Mouse (Mus musculus): Measurements from ENCODE around the gene Hhipl1. TPM values are rescaled to one million over a fixed set of nuclear protein-coding genes. Genes with fewer than 3 reads are reported as not detected.

Hhipl1 gene
- polyA plus RNA-seq, 1 experiment = not detected

DNA sequence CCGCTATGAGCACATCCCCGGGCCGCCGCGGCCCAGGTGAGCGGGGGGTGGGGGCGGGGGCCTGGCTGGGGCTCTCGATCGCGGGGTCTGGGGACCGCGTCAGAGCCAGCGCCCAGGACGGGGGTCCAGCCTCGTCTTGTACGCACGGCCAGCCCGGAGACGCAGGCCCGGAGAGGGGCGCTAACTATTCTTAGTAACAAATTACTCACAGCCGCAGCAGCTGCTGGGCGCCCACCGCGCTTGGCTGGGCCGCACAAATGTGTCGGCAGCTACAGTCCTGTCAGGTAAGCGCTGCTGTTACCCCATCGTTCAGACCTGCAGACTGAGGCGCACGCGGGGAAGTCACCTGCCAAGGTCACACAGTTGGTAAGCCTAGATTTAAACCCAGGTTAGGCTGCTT lies 28.5 kb downstream of the Hhipl1 start:
- peaks cover 6% of the 10 kb centered on the region for H3K9me3 ChIP-seq (ENCODE audit: control insufficient read depth, low read length)
- peaks cover 60% of the 10 kb centered on the region for H3K27me3 ChIP-seq (ENCODE audit: control insufficient read depth)
- H3K4me3 ChIP-seq (replicated peaks) = peak overlapping the region; percentile 47
- no peaks in the 10 kb centered on the region for H3K36me3 ChIP-seq (ENCODE audit: control insufficient read depth)
- TF ChIP-seq TAL1 (IDR thresholded peaks at IDR 0.05; ENCODE audit: low read length) (no peak), GATA1 (IDR thresholded peaks at IDR 0.05; ENCODE audit: low read length) (no peak)
- H3K4me1 ChIP-seq (ENCODE audit: control insufficient read depth) = peaks cover 16% of the 10 kb centered on the region

DNA sequence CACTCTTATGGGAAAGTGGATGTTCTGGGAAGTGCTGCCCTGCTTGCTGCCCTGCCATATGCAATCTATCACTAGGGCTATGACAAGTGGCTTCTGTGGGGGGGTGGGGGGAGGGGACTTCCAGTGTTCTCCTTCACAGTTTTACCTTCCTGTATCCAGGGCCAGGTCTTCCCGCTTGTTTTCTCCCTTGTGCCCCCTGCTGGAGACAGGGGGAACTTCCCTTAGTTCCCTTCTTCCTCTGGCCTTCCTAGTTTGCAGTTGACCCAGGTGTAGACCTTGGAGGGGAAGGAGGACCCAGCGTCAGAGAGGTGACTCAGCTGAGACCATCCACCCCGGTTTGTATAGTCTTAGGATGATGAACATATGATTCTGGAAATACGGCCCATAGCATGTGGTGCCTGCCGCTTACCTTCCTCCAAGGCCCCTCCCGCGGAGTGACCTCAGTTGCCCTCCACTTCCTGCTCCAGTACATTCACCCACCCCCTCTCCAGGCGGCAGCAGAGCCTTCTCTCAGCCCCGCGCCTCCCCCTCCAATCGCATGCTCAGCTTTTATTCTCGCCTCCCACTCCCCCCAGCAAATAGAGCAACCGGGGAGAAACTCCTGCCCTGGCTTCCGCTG lies 32.6 kb downstream of the Hhipl1 start:
- H3K27me3 ChIP-seq (ENCODE audit: control insufficient read depth) = peaks cover 41% of the 10 kb centered on the region
- peaks cover 9% of the 10 kb centered on the region for H3K4me1 ChIP-seq (ENCODE audit: control insufficient read depth)
- no peak overlapping the region for H3K4me3 ChIP-seq (replicated peaks)
- TF ChIP-seq GATA1 (IDR thresholded peaks at IDR 0.05; ENCODE audit: low read length) = no peak
- TF ChIP-seq TAL1 (IDR thresholded peaks at IDR 0.05; ENCODE audit: low read length) = no peak
- peaks cover 6% of the 10 kb centered on the region for H3K9me3 ChIP-seq (ENCODE audit: control insufficient read depth, low read length)
- no peaks in the 10 kb centered on the region for H3K36me3 ChIP-seq (ENCODE audit: control insufficient read depth)

DNA sequence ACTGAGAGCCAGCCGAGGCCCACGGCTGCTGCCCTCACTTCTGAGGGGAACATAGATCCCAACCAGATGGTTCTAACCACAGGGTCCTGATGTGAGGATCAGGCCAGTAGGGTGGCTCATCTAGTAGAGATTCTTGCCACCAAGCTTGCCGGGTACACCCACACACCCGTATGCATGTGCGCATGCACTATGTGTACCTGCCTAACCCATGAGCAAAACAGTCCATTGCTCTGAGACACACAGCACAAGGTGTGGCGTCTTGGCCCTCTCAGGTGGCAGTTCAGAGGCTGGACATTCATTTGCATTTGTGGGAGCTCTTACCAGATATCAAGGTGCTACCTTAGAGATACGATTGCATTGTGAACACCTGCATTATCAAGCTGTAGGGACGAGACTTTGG lies 42.1 kb downstream of the Hhipl1 start:
- no peaks in the 10 kb centered on the region; the same call in 1 of the 2 replicates for H3K9me3 ChIP-seq (ENCODE audit: control insufficient read depth, low read length)
- H3K27me3 ChIP-seq (ENCODE audit: control insufficient read depth) = peaks cover 20% of the 10 kb centered on the region
- TF ChIP-seq TAL1 (IDR thresholded peaks at IDR 0.05; ENCODE audit: low read length) (no peak), GATA1 (IDR thresholded peaks at IDR 0.05; ENCODE audit: low read length) (no peak)
- no peak overlapping the region for H3K4me3 ChIP-seq (replicated peaks)
- no peaks in the 10 kb centered on the region for H3K36me3 ChIP-seq (ENCODE audit: control insufficient read depth)
- no peaks in the 10 kb centered on the region for H3K4me1 ChIP-seq (ENCODE audit: control insufficient read depth)

DNA sequence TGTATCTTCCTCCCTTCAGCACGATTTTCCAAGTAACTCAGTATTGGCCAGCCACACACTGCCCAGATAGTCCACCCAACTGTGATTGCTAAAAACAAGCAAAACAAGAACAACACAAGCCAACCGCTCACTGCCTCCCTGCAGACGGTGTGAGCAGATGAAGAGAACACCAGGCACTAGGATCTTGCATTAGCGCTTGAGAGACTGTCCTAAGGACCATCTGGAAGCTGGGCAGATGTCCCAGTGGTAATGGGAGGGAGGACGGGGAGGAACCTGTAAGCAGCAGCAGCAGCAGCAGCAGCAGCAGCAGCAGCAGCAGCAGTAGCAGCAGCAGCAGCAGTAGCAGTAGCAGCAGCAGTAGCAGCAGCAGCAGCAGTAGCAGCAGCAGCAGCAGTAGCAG lies 43.0 kb downstream of the Hhipl1 start:
- H3K4me1 ChIP-seq (ENCODE audit: control insufficient read depth) = no peaks in the 10 kb centered on the region
- no peak overlapping the region for H3K4me3 ChIP-seq (replicated peaks)
- TF ChIP-seq GATA1 (IDR thresholded peaks at IDR 0.05; ENCODE audit: low read length) = no peak
- peaks cover 28% of the 10 kb centered on the region for H3K27me3 ChIP-seq (ENCODE audit: control insufficient read depth)
- H3K9me3 ChIP-seq (ENCODE audit: control insufficient read depth, low read length) = no peaks in the 10 kb centered on the region; the same call in 1 of the 2 replicates
- no peaks in the 10 kb centered on the region for H3K36me3 ChIP-seq (ENCODE audit: control insufficient read depth)

DNA sequence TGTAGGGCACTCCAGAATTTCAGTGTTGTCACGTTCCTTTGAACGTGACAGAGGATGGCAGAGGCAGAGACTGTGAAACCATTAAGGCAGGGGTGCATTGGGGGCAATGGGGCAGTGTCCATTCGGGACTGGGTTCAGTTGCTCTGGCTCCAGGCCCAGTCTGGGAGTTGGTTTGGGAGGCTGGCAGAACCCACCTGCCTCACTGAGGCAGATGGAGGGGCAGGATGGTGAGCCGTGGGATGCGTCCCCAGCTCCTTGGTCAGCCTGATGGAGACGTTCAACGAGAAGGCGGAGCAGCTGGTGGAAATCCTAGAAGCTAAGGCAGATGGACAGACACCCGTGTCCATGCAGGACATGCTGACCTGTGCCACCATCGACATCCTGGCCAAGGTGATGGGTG lies 44.9 kb downstream of the Hhipl1 start:
- Histone ChIP-seq H3K4me3 (replicated peaks) (no peak overlapping the region), H3K9me3 (ENCODE audit: control insufficient read depth, low read length) (peaks cover 3% of the 10 kb centered on the region), H3K27me3 (ENCODE audit: control insufficient read depth) (peaks cover 31% of the 10 kb centered on the region), H3K4me1 (ENCODE audit: control insufficient read depth) (no peaks in the 10 kb centered on the region), H3K36me3 (ENCODE audit: control insufficient read depth) (no peaks in the 10 kb centered on the region)
- TF ChIP-seq GATA1 (IDR thresholded peaks at IDR 0.05; ENCODE audit: low read length) (no peak), TAL1 (IDR thresholded peaks at IDR 0.05; ENCODE audit: low read length) (no peak)

DNA sequence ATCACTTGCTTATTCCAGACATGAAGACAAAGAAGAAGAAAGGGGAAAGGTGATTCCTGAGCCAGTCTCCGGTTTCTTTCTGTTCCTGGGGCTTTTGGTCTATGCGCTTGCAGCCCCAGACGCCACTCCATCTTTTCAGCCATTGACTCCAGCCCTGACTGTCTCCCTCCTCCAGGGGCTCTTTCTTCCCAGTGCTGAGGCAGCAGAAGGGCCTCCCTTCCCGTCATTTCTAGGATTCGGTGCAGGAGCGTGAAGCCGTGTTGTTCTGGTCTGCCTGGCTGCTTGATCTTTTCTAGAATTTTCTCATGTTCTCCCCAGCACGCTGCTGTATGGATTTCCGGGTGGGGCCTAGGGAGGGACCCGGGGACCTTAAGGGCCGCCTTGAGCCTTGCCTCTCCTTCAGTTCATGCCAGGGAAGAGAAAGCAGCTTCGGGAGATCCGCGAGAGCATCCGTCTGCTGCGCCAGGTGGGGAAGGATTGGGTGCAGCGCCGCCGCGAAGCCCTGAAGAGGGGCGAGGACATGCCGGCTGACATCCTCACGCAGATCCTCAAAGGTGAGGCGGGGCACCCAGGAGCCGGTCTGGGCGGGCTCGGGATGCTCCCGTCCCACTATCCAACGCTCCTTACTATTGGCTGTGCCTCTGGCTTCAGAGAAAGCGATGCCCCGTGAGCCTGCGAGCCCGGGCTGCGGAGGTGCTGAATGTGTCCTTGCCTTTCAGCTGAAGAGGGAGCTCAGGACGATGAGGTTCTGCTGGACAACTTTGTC lies 46.5 kb downstream of the Hhipl1 start:
- Histone ChIP-seq H3K9me3 (ENCODE audit: control insufficient read depth, low read length) (peaks cover 4% of the 10 kb centered on the region), H3K4me3 (replicated peaks) (no peak overlapping the region), H3K4me1 (ENCODE audit: control insufficient read depth) (no peaks in the 10 kb centered on the region), H3K27me3 (ENCODE audit: control insufficient read depth) (peaks cover 31% of the 10 kb centered on the region), H3K36me3 (ENCODE audit: control insufficient read depth) (no peaks in the 10 kb centered on the region)
- TF ChIP-seq GATA1 (IDR thresholded peaks at IDR 0.05; ENCODE audit: low read length) (no peak), TAL1 (IDR thresholded peaks at IDR 0.05; ENCODE audit: low read length) (no peak)

DNA sequence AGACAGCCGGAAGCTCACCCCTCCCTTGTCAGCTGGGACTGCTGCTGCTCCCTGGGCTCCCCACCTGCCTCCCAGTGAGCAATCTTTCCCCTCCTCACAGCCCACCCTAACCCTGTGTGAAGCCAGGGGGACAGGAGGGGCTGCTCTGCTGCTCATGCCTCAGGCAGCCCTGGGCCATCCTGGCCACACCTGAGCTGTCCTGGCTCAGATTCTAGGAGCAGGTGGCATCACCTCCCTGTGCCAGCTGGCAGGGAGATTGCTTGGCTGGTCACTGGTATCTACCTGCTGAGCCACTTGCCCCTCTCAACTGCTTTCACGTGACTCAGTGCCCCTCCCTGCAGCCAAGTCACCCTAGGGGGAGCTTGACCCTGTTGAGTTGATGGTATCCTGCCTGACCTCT lies 48.2 kb downstream of the Hhipl1 start:
- no peak for TF ChIP-seq GATA1 (IDR thresholded peaks at IDR 0.05; ENCODE audit: low read length)
- TF ChIP-seq TAL1 (IDR thresholded peaks at IDR 0.05; ENCODE audit: low read length) = no peak
- Histone ChIP-seq H3K36me3 (ENCODE audit: control insufficient read depth) (no peaks in the 10 kb centered on the region), H3K9me3 (ENCODE audit: control insufficient read depth, low read length) (peaks cover 4% of the 10 kb centered on the region), H3K4me1 (ENCODE audit: control insufficient read depth) (no peaks in the 10 kb centered on the region), H3K4me3 (replicated peaks) (no peak overlapping the region), H3K27me3 (ENCODE audit: control insufficient read depth) (peaks cover 29% of the 10 kb centered on the region)

DNA sequence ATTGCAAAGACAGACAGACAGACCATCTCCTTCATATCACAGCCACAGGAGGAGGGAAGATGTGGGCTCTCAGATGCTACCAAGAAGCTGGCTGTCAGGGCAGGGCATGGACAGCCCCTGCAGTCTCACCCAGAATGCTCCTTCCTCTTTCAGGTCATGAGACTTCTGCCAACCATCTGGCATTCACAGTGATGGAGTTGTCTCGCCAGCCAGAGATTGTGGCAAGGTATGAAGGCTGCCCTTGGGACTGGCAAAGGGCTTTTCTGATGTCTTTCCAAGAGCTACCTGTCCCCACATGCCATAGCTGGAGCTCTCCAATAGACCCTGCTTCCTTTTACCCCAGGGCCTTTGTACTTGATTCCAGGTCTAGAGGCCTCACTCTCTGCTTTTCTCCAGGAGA lies 49.2 kb downstream of the Hhipl1 start:
- Histone ChIP-seq H3K4me3 (replicated peaks) (no peak overlapping the region), H3K4me1 (ENCODE audit: control insufficient read depth) (no peaks in the 10 kb centered on the region), H3K9me3 (ENCODE audit: control insufficient read depth, low read length) (peaks cover 4% of the 10 kb centered on the region), H3K36me3 (ENCODE audit: control insufficient read depth) (no peaks in the 10 kb centered on the region), H3K27me3 (ENCODE audit: control insufficient read depth) (peaks cover 29% of the 10 kb centered on the region)
- TF ChIP-seq GATA1 (IDR thresholded peaks at IDR 0.05; ENCODE audit: low read length) (no peak), TAL1 (IDR thresholded peaks at IDR 0.05; ENCODE audit: low read length) (no peak)

DNA sequence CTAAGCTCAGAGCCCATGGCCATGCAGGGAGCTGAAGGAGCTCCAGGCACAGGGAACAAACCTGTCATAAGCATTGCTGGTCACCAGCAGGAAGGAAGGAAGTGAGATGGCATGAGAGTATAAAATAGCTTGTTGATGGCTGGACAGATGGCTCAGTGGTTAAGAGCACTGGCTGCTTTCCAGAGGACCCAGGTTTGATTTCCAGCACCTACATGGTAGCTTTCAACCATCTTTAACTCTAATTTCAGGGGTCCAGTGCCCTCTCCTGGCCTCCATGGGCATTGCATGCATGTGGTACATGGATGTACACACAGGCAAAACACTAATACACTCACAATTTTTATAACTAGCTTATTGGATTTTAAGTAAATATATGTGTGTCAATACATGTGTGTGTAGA lies 49.9 kb downstream of the Hhipl1 start:
- no peak for TF ChIP-seq GATA1 (IDR thresholded peaks at IDR 0.05; ENCODE audit: low read length)
- no peak for TF ChIP-seq TAL1 (IDR thresholded peaks at IDR 0.05; ENCODE audit: low read length)

More for the DNA sequence above, 49.9 kb downstream of the Hhipl1 start:
- no peaks in the 10 kb centered on the region for H3K4me1 ChIP-seq (ENCODE audit: control insufficient read depth)
- no peak overlapping the region for H3K4me3 ChIP-seq (replicated peaks)
- H3K27me3 ChIP-seq (ENCODE audit: control insufficient read depth) = peaks cover 29% of the 10 kb centered on the region
- peaks cover 4% of the 10 kb centered on the region for H3K9me3 ChIP-seq (ENCODE audit: control insufficient read depth, low read length)
- H3K36me3 ChIP-seq (ENCODE audit: control insufficient read depth) = no peaks in the 10 kb centered on the region
